Mouse (Mus musculus) mesoderm, embryonic 11.5 days (tissue): Measurements from ENCODE around the gene Sema3f.
A peak's percentile ranks its signal among the peaks of the same experiment; 100 is the strongest.

Experiments
- DNase-seq: peaks from one replicate; pipeline ENCODE4 v3.0.0-alpha.2; 2012; ENCODE audit warnings: low read depth, low spot score

Sema3f gene

DNA sequence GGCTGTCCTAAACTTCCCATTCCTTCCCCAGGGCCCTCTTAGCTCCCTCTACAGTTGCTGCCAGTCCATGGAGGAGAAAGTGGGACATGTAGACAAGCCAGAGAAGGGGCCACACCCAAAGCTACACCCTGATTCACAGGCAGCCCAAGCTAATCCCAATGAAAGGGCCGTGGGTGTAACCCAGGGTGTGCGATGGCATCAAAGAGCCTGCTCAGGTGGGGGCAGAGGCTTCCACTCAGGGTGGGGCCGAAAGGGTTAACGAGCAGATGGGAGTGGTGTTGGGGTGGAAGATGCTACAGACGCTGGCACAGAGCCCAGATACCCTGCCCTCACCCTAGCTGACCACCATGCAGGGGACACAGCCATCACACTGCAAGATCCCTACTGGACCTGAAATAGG is 17.5 kb downstream of the Sema3f start:
- no peak for DNase-seq

DNA sequence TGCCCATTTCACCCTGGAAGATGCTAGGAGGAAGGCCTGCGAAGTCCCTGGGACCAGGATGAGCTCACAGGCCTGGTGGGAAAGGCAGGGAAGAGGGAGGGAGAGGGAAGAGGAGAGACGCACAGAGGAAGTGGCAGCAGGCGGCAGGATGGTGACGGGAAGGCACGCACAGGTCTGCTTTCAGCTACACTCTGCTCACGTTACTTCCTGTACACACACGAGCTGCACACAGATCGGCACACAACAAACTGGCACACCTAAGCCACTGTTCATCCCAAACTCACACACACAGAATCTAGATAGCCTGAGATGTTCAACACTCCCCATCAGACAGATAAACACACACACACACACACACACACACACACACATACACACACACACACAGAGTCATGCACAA is 19.9 kb downstream of the Sema3f start:
- DNase-seq, result no peak

DNA sequence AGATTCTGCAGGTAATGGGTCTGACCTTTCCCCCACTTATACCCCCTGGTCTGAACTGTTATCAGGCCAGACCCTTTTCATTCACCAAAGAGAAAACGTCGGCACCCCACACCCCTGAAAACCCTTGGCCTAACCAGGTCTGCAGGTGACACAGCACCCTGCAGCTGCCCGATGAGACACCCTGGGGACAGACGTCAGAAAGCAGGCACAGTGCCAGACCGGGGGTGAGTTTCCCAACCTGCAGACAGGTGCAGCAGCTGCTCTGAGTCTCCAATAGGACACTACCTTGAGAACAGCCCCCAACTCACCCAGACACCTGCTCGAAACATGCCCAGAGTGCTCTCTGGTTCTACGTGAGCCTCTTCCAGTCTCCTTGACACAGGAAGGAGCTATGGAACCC is 21.3 kb downstream of the Sema3f start:
- DNase-seq, result no peak

- no peak for DNase-seq
Observed at GRCm38 (mm10) chr9:107688415-107688814, 21.9 kb downstream of the Sema3f start.

GRCm38 (mm10) chr9:107685231-107685981 is 24.9 kb downstream of the Sema3f start:
- no peak for DNase-seq

GRCm38 (mm10) chr9:107682405-107682804 is 27.9 kb downstream of the Sema3f start:
- no peak for DNase-seq

DNA sequence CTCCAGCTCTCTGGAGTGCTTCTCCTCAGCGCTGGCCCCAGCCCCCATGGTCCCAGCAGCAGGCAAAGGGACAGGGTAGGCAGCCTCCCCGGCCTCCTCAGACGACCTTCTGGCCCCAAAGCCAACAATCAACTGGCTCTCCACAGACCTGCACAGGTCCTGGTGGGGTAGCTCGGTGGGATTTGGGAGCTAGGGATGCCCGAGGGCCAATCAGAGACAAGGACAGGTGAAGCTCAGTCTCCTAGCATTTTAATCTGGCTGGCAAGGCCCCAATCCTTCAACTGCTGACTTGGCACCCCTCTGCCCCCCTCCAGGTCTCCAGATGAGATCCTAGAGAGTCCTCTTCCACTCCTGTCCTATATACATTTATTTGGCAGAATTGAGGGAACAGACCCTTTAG is 30.8 kb downstream of the Sema3f start, which contains the start of gene Gnat1:
TSS of gene Gnat1 (minus strand) at position 212 of the 400 bp plus-strand sequence.
- DNase-seq, result no peak

DNA sequence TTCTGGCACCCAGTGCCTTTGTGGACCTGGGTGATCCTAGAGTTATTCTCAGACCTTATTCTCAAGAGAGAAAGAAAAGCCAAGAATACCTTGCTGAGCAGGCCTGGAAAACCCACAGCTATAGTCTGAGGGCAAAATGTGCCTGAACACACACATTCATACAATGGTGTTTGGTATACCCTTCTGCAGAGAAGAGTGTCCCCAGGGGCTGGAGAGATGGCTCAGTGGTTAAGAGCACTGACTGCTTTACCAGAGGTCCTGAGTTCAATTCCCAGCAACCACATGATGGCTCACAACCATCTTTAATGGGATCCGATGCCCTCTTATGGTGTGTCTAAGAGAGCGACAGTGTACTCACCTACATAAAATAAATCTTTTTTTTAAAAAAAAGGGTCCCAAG is 31.4 kb downstream of the Sema3f start:
- no peak for DNase-seq

DNA sequence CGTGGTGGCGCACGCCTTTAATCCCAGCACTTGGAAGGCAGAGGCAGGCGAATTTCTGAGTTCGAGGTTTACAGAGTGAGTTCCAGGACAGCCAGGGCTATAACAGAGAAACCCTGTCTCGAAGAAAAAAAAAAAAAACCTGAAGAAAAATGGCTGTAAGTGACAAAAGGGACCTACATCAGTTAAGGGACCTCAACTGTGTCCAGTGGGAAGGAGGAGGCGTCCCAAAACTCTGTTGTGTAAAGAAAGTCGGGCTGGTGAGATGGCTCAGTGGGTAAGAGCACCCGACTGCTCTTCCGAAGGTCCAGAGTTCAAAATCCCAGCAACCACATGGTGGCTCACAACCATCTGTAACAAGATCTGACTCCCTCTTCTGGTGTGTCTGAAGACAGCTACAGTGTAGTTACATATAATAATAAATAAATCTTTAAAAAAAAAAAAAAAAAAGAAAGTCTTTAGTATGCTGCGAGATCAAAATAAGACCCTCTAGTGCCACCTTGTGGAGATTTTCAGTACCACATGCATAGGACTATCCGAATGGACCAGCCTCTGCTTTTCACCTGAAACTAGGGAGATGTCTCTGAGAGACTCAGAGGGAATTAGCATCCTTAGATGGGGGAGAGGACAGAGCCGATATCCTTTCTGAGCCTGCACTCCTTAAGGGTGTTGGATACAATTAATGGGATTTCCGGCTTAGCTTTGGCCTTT is 32.3 kb downstream of the Sema3f start:
- DNase-seq, result peak; percentile 87

DNA sequence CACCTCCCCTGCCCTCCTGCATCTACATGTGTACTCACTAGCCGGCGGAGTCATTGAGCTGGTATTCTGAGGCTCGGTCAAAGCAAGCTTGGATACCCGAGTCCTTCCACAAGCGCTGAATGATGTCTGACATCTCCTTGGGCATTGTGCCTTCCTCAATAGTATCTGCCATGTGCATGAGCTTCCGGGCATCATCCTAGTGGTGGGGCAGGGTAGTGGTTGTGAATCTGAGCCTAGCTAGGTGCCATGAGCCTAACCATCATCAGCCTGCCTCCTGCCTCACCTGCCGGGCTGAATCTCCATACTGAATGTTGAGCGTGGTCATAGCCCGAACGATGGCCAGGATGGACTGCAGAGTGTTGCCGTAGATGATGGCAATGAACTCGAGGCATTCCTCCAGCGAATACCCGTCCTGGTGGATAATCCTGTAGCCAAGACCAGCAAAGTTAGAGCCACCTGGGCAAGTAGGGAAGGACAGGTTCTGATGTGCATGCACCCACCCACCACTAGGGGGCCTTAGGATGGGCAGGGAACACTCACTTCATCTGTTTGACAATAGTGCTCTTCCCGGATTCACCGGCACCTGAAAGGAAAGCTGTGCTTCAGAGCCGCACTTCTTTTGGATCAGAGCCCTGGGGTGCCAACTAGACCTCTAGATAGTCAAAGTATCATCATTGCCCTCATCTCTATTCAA is 33.0 kb downstream of the Sema3f start:
- peak; percentile 41 for DNase-seq

DNA sequence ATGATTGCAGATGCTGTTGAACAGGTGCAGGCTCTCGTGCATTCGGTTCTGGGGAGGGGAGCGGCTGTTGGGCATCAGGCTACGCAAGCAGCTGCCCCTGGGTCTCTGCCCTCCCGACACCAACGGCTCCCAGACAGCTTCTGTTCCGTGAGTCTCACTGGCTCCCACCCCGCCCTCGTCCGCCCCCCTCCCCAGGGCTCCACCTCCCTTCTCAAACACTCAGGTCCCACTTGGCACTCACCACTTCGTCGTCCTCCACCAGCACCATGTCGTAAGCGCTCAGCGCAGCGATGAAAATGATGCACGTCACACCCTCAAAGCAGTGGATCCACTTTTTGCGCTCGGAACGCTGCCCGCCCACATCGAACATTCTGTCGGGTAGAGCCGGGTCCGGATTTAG is 34.0 kb downstream of the Sema3f start:
- DNase-seq, result peak; percentile 24

GRCm38 (mm10) chr9:107675671-107676301 is 34.5 kb downstream of the Sema3f start:
- peak; percentile 84 for DNase-seq

DNA sequence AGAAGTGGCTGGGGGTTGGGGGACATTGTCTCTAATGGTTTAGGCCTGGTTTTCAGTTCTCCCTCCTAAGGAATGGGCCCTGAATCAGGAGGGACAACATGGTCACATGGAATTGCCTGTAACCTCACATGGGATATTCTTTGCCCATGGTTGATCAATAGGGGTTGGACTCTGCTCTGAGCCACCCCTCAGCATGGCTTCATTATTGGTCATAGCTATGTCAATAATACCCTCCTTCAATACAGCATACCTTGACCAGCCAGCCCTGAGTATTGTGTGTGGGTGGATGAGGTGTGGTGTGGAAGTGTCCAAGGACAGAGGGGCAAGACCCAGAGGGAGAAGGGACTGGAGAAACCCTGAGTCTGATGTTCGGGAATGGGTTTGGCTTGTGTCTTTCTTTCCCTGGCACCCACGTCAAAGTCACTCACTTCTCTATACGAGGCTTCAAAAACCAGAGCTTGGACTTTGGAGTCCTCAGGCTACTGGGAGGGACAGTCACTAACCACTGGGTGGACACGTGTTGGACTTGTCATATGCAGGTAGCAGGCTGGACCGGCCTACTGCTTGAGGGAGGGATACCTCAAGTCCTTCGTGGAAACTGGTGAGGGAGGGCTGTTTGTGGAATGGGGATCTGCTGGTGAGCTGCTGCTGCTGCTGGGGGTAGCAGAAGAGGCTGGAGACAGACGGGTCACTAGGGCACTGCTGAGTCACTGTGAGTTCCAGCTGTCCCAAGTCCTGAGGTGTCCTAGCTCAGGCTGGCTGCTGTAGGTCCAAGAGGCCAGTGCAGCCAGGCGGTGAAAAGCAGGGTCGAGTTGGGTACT is 35.5 kb downstream of the Sema3f start:
- no peak for DNase-seq

- DNase-seq, result no peak
Observed at GRCm38 (mm10) chr9:107670259-107670658, 40.0 kb downstream of the Sema3f start.

GRCm38 (mm10) chr9:107669480-107669945 is 40.8 kb downstream of the Sema3f start, which contains the start of gene Slc38a3:
TSS of gene Slc38a3 (minus strand) at chr9:107669530.
- DNase-seq, result no peak

GRCm38 (mm10) chr9:107668916-107669315 is 41.4 kb downstream of the Sema3f start:
- DNase-seq, result no peak

DNA sequence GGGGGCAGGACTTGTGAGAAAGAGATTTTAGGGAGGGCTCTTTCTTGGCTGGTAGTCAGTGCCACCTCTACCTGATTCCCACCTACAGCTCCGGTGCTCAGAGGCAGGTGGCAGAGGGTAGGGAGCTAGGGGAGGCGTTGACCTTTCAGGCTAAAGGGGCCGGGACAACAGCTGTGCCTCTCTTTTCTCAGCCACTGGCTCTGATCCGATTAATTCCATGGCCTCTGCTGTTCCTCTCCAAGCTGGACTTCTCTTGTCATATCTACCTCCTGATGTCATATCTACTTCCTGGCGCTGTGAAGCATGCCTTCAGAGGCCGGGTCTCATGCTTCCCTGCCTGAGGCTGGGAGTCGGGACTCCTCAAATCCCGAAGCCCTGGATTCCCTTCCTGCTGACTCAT is 42.3 kb downstream of the Sema3f start:
- DNase-seq, result no peak

- peak; percentile 75 for DNase-seq
Observed at GRCm38 (mm10) chr9:107667219-107667618, 43.1 kb downstream of the Sema3f start.

GRCm38 (mm10) chr9:107666751-107667205 is 43.5 kb downstream of the Sema3f start:
- DNase-seq, result no peak

DNA sequence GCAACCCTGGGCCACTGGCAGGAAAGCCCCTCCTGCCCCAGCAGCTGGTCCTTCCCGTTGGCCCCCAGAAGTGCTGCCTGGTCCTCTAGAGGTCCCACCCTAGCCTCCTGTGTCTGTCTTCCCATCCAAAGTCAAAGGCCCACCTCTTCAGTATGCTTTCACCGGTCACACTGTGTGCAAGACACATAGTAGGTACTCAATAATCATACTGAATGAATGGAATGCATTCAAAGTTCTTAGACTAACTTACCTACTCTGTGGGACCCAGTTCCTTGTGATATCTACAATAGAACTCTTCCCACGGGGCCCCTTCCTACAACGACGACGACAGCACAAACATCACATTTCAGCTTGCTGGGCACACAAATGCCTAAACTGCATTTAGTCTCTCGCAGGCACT is 45.0 kb downstream of the Sema3f start:
- no peak for DNase-seq

GRCm38 (mm10) chr9:107663525-107663924 is 46.8 kb downstream of the Sema3f start:
- DNase-seq, result no peak
